Mouse (Mus musculus): Measurements from ENCODE around the gene Morc2a. TPM values are rescaled to one million over a fixed set of nuclear protein-coding genes. Genes with fewer than 3 reads are reported as not detected.
"Not testable (repeated sequence)": the region's sequence is repeated elsewhere in the genome, so short reads cannot be mapped to it uniquely, and the experiment has no call there.

The Morc2a gene
- polyA plus RNA-seq (2012), result 0.22 TPM in 2 replicates

DNA sequence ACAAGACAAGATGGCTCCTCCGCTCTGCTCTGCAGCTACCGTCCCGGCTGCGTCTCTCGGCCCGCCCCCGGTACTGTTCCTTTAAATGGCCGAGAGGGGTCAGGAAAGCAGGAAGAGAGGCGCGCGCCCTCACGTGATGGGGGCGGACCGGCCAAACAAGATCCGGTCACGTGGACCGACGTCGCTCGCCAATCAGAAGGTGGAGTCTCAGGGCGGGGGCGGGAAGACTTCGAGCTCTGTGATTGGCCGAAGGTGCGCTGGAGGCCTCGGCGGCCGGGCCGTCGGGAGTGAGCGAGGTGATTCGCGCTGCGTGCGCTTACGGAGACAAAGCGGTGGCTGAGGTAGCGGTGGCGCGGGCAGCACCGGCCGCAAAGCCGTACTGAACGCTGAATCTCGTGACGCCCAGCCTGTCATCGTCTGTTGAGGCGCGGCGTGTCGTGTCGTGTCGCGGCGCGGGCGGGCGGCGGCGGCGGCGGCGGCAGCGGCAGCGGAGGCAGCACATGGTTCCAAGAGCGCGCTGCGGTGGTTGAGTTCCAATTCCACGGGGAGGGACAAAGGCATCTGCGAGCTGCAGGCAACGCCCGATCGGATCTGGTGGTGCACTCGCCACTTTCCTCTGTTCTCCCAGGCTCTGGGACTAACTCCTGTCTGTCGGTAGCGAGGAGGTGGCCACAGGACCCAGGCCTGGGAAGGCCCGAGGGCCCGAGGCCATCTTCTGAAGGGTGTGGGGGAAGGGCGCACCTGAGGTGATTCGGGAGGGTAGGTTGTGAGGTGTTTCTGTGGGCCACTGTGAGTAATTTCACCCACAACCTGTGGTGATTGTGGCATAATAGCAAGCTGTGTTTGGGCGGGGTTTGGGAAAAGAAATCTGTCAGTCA lies at the start of gene Morc2a:
Morc2a (plus strand) TSS at position 228 of the 878 bp plus-strand sequence.
- peak within 1 kb of the TSS; percentile 72 for H3K4me3 ChIP-seq (replicated peaks)
- peaks cover 32% of the 10 kb centered on the region for H3K4me1 ChIP-seq (ENCODE audit: control insufficient read depth)
- H3K36me3 ChIP-seq (ENCODE audit: control insufficient read depth), result peaks cover 44% of the 10 kb centered on the region
- H3K9me3 ChIP-seq (ENCODE audit: control insufficient read depth, low read length), result peaks cover 14% of the 10 kb centered on the region
- TF ChIP-seq TAL1 (IDR thresholded peaks at IDR 0.05; ENCODE audit: low read length), result no peak
- no peak for TF ChIP-seq GATA1 (IDR thresholded peaks at IDR 0.05; ENCODE audit: low read length)
- H3K27me3 ChIP-seq (ENCODE audit: control insufficient read depth), result no peaks in the 10 kb centered on the region

DNA sequence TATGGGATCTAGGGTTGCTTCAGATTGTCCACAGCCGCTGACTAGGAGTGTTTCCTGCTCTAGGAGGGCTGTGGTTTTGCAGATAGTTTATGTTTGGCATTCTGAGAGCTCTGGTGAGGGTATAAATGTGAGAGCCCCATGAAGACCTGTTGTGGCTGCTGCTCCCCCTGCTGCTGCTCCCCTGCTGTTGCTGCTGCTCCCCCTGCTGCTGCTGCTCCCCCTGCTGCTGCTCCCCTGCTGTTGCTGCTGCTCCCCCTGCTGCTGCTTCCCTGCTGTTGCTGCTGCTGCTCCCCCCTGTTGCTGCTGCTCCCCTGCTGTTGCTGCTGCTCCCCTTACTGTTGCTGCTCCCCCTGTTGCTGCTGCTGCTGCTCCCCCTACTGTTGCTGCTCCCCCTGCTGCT lies 47.0 kb upstream of the Morc2a start:
- H3K4me3 ChIP-seq (replicated peaks); H3K36me3 ChIP-seq (ENCODE audit: control insufficient read depth); H3K27me3 ChIP-seq (ENCODE audit: control insufficient read depth); H3K9me3 ChIP-seq (ENCODE audit: control insufficient read depth, low read length); H3K4me1 ChIP-seq (ENCODE audit: control insufficient read depth): not testable (repeated sequence)

DNA sequence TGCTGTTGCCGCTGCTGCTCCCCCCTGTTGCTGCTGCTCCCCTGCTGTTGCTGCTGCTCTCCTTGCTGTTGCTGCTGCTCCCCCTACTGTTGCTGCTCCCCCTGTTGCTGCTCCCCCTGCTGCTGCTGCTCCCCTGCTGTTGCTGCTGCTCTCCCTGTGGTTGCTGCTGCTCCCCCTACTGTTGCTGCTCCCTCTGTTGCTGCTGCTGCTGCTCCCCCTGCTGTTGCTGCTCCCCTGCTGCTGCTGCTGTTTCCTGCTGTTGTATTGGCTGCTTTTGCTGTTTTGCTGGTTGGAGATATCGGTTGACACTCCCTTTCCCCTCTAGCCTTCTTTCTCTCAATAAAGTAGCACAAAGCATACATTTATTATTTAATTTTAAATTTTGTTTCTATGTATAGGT lies 46.3 kb upstream of the Morc2a start:
- not testable (repeated sequence) for H3K9me3 ChIP-seq (ENCODE audit: control insufficient read depth, low read length); H3K36me3 ChIP-seq (ENCODE audit: control insufficient read depth); H3K4me1 ChIP-seq (ENCODE audit: control insufficient read depth); H3K4me3 ChIP-seq (replicated peaks); H3K27me3 ChIP-seq (ENCODE audit: control insufficient read depth)

DNA sequence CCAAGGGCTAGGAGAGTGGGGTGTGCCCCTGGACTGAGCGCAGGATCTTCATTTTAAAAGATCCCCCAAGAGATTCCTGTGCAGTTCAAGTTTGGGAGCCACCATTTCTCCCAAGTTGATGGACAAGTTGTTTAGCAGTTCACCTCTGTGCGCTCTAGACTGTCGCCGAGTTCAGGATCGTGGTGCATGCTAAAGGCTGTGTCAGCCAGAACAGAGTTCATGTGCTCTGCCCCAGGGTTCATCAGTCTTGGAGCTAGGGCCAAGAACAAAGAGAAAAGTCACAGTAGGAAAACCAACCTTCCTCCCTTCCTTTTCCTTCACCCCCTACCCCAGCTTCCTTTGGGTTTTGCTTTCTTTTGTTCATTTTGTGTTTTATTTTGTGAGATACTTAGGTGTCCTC lies 42.5 kb upstream of the Morc2a start:
- TF ChIP-seq TAL1 (IDR thresholded peaks at IDR 0.05; ENCODE audit: low read length) (no peak), GATA1 (IDR thresholded peaks at IDR 0.05; ENCODE audit: low read length) (no peak)
- Histone ChIP-seq H3K4me1 (ENCODE audit: control insufficient read depth) (no peaks in the 10 kb centered on the region), H3K36me3 (ENCODE audit: control insufficient read depth) (no peaks in the 10 kb centered on the region), H3K9me3 (ENCODE audit: control insufficient read depth, low read length) (no peaks in the 10 kb centered on the region), H3K27me3 (ENCODE audit: control insufficient read depth) (no peaks in the 10 kb centered on the region), H3K4me3 (replicated peaks) (no peak overlapping the region)

DNA sequence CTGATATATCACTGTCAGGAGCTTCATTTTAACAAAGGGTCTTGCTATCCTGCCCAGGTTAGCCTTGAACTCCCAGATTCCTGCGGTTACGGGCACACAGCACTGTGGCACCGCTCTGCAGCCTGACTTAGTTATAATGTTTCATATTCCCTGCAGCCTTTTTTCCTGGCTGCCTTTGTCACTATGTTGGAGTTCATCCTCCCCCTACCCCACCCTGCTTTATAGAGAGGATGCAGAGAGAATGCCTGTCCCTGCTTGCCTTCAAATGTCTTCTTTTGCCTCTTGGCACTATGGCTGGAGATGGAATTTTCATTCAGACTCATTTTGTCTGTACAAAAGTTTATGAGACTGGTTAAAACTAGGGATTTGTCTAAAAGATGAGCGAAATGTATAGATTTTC lies 33.4 kb upstream of the Morc2a start:
- Histone ChIP-seq H3K27me3 (ENCODE audit: control insufficient read depth) (no peaks in the 10 kb centered on the region), H3K36me3 (ENCODE audit: control insufficient read depth) (no peaks in the 10 kb centered on the region), H3K9me3 (ENCODE audit: control insufficient read depth, low read length) (no peaks in the 10 kb centered on the region), H3K4me1 (ENCODE audit: control insufficient read depth) (no peaks in the 10 kb centered on the region), H3K4me3 (replicated peaks) (no peak overlapping the region)
- TF ChIP-seq GATA1 (IDR thresholded peaks at IDR 0.05; ENCODE audit: low read length) (no peak), TAL1 (IDR thresholded peaks at IDR 0.05; ENCODE audit: low read length) (no peak)

DNA sequence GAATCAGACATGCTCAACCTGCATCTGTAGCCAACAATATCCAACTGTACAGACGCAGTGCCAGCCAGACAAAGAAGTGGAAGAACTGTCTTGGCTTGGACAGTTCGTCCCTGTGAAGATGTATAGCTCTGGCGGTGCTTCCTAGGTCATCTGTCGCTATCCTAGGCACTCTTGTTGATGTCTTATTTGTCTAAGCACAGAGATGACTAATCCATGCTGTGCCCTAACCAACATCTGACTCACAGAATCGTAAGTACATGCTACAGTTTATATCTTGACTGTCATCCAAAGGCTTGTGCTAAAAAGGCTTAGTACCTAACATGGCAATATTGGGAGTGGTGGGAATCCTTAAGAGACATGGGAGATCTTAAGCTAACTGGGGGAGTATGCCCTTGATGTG lies 26.2 kb upstream of the Morc2a start:
- Histone ChIP-seq H3K9me3 (ENCODE audit: control insufficient read depth, low read length) (no peaks in the 10 kb centered on the region), H3K36me3 (ENCODE audit: control insufficient read depth) (no peaks in the 10 kb centered on the region), H3K4me3 (replicated peaks) (no peak overlapping the region), H3K4me1 (ENCODE audit: control insufficient read depth) (peaks cover 2% of the 10 kb centered on the region), H3K27me3 (ENCODE audit: control insufficient read depth) (no peaks in the 10 kb centered on the region)
- TF ChIP-seq GATA1 (IDR thresholded peaks at IDR 0.05; ENCODE audit: low read length) (no peak), TAL1 (IDR thresholded peaks at IDR 0.05; ENCODE audit: low read length) (no peak)

DNA sequence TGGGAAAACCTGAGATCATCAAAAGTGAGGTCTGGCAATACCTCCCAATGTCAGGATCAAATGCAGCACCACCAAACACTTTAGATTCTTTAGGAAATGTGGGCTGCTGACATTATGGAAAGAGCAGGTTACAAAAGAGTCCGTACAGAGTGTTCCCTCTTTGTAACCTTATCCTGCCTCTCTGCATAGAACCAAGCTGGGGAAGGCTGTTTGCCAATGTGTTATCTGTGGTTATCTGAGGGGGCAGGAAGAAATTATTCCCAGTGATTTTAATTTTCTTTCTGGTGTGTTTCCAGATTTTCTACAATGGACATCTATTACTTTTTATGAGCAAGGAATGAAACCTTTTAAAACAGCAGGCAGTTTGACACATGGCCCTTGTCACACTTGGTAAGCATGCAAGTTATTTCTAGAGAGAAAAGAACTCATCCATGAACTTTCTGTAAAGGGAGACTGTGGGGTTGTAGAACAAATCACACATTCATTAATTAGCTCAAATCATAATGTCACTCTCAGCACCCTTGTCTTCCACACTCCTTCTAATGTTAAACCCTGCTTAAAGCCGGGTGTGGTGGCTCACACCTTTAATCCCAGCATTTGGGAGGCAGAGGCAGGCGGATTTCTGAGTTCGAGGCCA lies 24.5 kb upstream of the Morc2a start:
- Histone ChIP-seq H3K36me3 (ENCODE audit: control insufficient read depth) (no peaks in the 10 kb centered on the region), H3K27me3 (ENCODE audit: control insufficient read depth) (peaks cover 15% of the 10 kb centered on the region), H3K4me3 (replicated peaks) (no peak overlapping the region), H3K4me1 (ENCODE audit: control insufficient read depth) (peaks cover 2% of the 10 kb centered on the region), H3K9me3 (ENCODE audit: control insufficient read depth, low read length) (no peaks in the 10 kb centered on the region; the same call in 1 of the 2 replicates)
- TF ChIP-seq GATA1 (IDR thresholded peaks at IDR 0.05; ENCODE audit: low read length) (no peak), TAL1 (IDR thresholded peaks at IDR 0.05; ENCODE audit: low read length) (no peak)

DNA sequence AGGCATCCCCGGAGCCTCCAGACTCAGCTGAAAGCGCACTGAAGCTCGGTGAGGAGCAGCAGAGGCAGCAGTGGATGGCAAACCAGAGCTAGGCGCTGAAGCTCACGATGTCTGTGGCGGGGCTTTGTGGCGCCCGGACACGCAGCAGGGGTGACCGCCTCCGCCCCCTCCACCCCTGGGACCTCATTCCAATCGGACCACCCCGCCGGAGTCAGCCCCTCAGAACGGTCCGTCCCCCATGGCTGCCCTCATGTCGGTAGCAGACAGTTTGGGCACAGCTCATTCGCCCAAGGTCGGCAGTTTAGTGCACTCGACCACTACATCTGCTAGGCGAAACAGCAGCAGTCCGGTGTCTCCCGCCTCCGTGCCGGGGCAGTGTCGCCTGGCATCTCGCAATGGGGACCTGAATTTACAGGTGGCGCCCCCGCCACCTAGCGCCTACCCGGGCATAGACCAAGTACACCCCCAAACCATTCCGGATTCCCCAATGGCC lies 19.9 kb upstream of the Morc2a start:
- Histone ChIP-seq H3K4me3 (replicated peaks) (no peak overlapping the region), H3K36me3 (ENCODE audit: control insufficient read depth) (no peaks in the 10 kb centered on the region), H3K27me3 (ENCODE audit: control insufficient read depth) (peaks cover 24% of the 10 kb centered on the region), H3K9me3 (ENCODE audit: control insufficient read depth, low read length) (no peaks in the 10 kb centered on the region; the same call in 1 of the 2 replicates), H3K4me1 (ENCODE audit: control insufficient read depth) (no peaks in the 10 kb centered on the region)
- no peak for TF ChIP-seq GATA1 (IDR thresholded peaks at IDR 0.05; ENCODE audit: low read length)

DNA sequence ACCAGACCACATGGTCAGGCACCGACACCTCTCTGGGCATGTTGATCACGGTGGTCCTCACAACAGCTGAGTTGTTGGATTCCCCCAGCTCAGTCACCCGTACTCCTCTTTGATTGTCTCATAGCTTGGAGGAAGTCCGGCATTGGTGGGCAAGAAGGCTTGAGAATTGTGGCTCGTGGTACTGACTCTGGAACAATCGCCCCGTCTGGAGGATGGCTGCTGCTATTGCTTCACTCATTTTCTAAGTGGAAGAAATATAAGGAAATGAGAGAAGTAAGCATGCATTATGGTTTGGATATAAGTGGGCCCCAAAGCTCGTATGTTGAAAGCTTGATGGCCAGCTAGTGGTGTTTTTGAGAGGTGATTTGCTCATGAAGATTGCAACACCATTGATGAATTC lies 15.7 kb upstream of the Morc2a start:
- not testable (repeated sequence) for H3K36me3 ChIP-seq (ENCODE audit: control insufficient read depth); H3K4me3 ChIP-seq (replicated peaks); H3K4me1 ChIP-seq (ENCODE audit: control insufficient read depth); H3K9me3 ChIP-seq (ENCODE audit: control insufficient read depth, low read length)
- H3K27me3 ChIP-seq (ENCODE audit: control insufficient read depth), result peaks cover 21% of the 10 kb centered on the region

Data from erythroblast, embryonic 14.5 days (primary cell).